Mouse (Mus musculus): Measurements from ENCODE around the gene Stt3b.

GRCm38 (mm10) chr9:115330861-115331476, 20.7 kb upstream of the Stt3b start:
- no peak for TF ChIP-seq CTCF (IDR thresholded peaks at IDR 0.05; ENCODE audit: low read depth)
- no peak for TF ChIP-seq EP300 (IDR thresholded peaks at IDR 0.05; ENCODE audit: low read depth)
